Mouse (Mus musculus): ENCODE results near the gene Hoxd11. TPM values are rescaled to one million over a fixed set of nuclear protein-coding genes. Genes with fewer than 3 reads are reported as not detected.

Hoxd11 gene
- not detected in 2 replicates for polyA plus RNA-seq (2012; ENCODE audit: insufficient read depth, insufficient read length, low replicate concordance, missing spikeins)

- no peak within 1 kb of the TSS for H3K27ac ChIP-seq (ENCODE audit: insufficient read depth, low read depth, low read length)
- TF ChIP-seq POLR2A (IDR thresholded peaks at IDR 0.05; ENCODE audit: insufficient read depth, low read depth, low read length) (no peak), CTCF (IDR thresholded peaks at IDR 0.05; ENCODE audit: insufficient read depth, low read depth, low read length) (no peak)
Observed at GRCm38 (mm10) chr2:74678891-74679595, at the start of gene Hoxd11. Hoxd11 (plus strand) TSS chr2:74679557.

GRCm38 (mm10) chr2:74635412-74635811 is 43.9 kb upstream of the Hoxd11 start:
- WGBS = 71% methylated on average over 4 of the region's 4 CpGs

More at GRCm38 (mm10) chr2:74678891-74679595, at the start of gene Hoxd11:
- 4% methylated on average over 15 of the region's 15 CpGs for WGBS
- H3K4me3 ChIP-seq (ENCODE audit: insufficient read depth, low read depth, low read length) = no peak within 1 kb of the TSS
- no peaks in the 10 kb centered on the region for H3K4me1 ChIP-seq (ENCODE audit: control insufficient read depth, insufficient read depth, low read length)

GRCm38 (mm10) chr2:74642431-74642830 is 36.9 kb upstream of the Hoxd11 start:
- H3K4me3 ChIP-seq (ENCODE audit: insufficient read depth, low read depth, low read length) = no peak overlapping the region
- TF ChIP-seq CTCF (IDR thresholded peaks at IDR 0.05; ENCODE audit: insufficient read depth, low read depth, low read length) = no peak
- TF ChIP-seq POLR2A (IDR thresholded peaks at IDR 0.05; ENCODE audit: insufficient read depth, low read depth, low read length) = no peak
- 65% methylated on average over 5 of the region's 5 CpGs for WGBS
- H3K4me1 ChIP-seq (ENCODE audit: control insufficient read depth, insufficient read depth, low read length) = no peaks in the 10 kb centered on the region
- no peak overlapping the region for H3K27ac ChIP-seq (ENCODE audit: insufficient read depth, low read depth, low read length)

More at GRCm38 (mm10) chr2:74635412-74635811, 43.9 kb upstream of the Hoxd11 start:
- no peaks in the 10 kb centered on the region for H3K4me1 ChIP-seq (ENCODE audit: control insufficient read depth, insufficient read depth, low read length)
- H3K4me3 ChIP-seq (ENCODE audit: insufficient read depth, low read depth, low read length) = no peak overlapping the region
- no peak overlapping the region for H3K27ac ChIP-seq (ENCODE audit: insufficient read depth, low read depth, low read length)
- TF ChIP-seq CTCF (IDR thresholded peaks at IDR 0.05; ENCODE audit: insufficient read depth, low read depth, low read length) = no peak
- TF ChIP-seq POLR2A (IDR thresholded peaks at IDR 0.05; ENCODE audit: insufficient read depth, low read depth, low read length) = no peak

GRCm38 (mm10) chr2:74645631-74646030 is 33.7 kb upstream of the Hoxd11 start:
- no peak for TF ChIP-seq POLR2A (IDR thresholded peaks at IDR 0.05; ENCODE audit: insufficient read depth, low read depth, low read length)
- TF ChIP-seq CTCF (IDR thresholded peaks at IDR 0.05; ENCODE audit: insufficient read depth, low read depth, low read length) = no peak
- Histone ChIP-seq H3K4me3 (ENCODE audit: insufficient read depth, low read depth, low read length) (no peak overlapping the region), H3K27ac (ENCODE audit: insufficient read depth, low read depth, low read length) (no peak overlapping the region), H3K4me1 (ENCODE audit: control insufficient read depth, insufficient read depth, low read length) (no peaks in the 10 kb centered on the region)
- 82% methylated on average over 3 of the region's 3 CpGs for WGBS

- WGBS = 24% methylated on average over 7 of the region's 7 CpGs
- Histone ChIP-seq H3K4me1 (ENCODE audit: control insufficient read depth, insufficient read depth, low read length) (no peaks in the 10 kb centered on the region), H3K27ac (ENCODE audit: insufficient read depth, low read depth, low read length) (no peak overlapping the region), H3K4me3 (ENCODE audit: insufficient read depth, low read depth, low read length) (no peak overlapping the region)
- TF ChIP-seq POLR2A (IDR thresholded peaks at IDR 0.05; ENCODE audit: insufficient read depth, low read depth, low read length) = no peak
- TF ChIP-seq CTCF (IDR thresholded peaks at IDR 0.05; ENCODE audit: insufficient read depth, low read depth, low read length) = no peak
Observed at GRCm38 (mm10) chr2:74647082-74647864, 32.1 kb upstream of the Hoxd11 start.

GRCm38 (mm10) chr2:74652996-74653340 is 26.4 kb upstream of the Hoxd11 start:
- H3K4me3 ChIP-seq (ENCODE audit: insufficient read depth, low read depth, low read length) = no peak overlapping the region
- TF ChIP-seq CTCF (IDR thresholded peaks at IDR 0.05; ENCODE audit: insufficient read depth, low read depth, low read length) (no peak), POLR2A (IDR thresholded peaks at IDR 0.05; ENCODE audit: insufficient read depth, low read depth, low read length) (no peak)
- 37% methylated on average over 2 of the region's 2 CpGs for WGBS

GRCm38 (mm10) chr2:74653781-74654535 is 25.4 kb upstream of the Hoxd11 start:
- Histone ChIP-seq H3K4me3 (ENCODE audit: insufficient read depth, low read depth, low read length) (no peak overlapping the region), H3K4me1 (ENCODE audit: control insufficient read depth, insufficient read depth, low read length) (0 out of 2 replicates have a peak, but pooled peaks cover 3% of the 10 kb centered on the region), H3K27ac (ENCODE audit: insufficient read depth, low read depth, low read length) (no peak overlapping the region)
- no peak for TF ChIP-seq CTCF (IDR thresholded peaks at IDR 0.05; ENCODE audit: insufficient read depth, low read depth, low read length)
- no peak for TF ChIP-seq POLR2A (IDR thresholded peaks at IDR 0.05; ENCODE audit: insufficient read depth, low read depth, low read length)
- WGBS = 16% methylated on average over 17 of the region's 17 CpGs

More at GRCm38 (mm10) chr2:74652996-74653340, 26.4 kb upstream of the Hoxd11 start:
- H3K27ac ChIP-seq (ENCODE audit: insufficient read depth, low read depth, low read length) = no peak overlapping the region
- H3K4me1 ChIP-seq (ENCODE audit: control insufficient read depth, insufficient read depth, low read length) = 0 out of 2 replicates have a peak, but pooled peaks cover 3% of the 10 kb centered on the region

GRCm38 (mm10) chr2:74654743-74655419 is 24.5 kb upstream of the Hoxd11 start:
- H3K4me3 ChIP-seq (ENCODE audit: insufficient read depth, low read depth, low read length) = no peak overlapping the region
- no peak overlapping the region for H3K27ac ChIP-seq (ENCODE audit: insufficient read depth, low read depth, low read length)
- TF ChIP-seq CTCF (IDR thresholded peaks at IDR 0.05; ENCODE audit: insufficient read depth, low read depth, low read length) = no peak
- no peak for TF ChIP-seq POLR2A (IDR thresholded peaks at IDR 0.05; ENCODE audit: insufficient read depth, low read depth, low read length)
- 6% methylated on average over 20 of the region's 20 CpGs for WGBS
- 0 out of 2 replicates have a peak, but pooled peaks cover 3% of the 10 kb centered on the region for H3K4me1 ChIP-seq (ENCODE audit: control insufficient read depth, insufficient read depth, low read length)
